Mouse (Mus musculus): Measurements from ENCODE around the gene Adamtsl4. TPM values are rescaled to one million over a fixed set of nuclear protein-coding genes. Genes with fewer than 3 reads are reported as not detected.

The Adamtsl4 gene
- total RNA-seq, 2 experiments from 2014 or later: 5.0 to 5.1 TPM

GRCm38 (mm10) chr3:95632648-95633588 is 54.8 kb downstream of the Adamtsl4 start:
- DNase-seq: no peak

- no peak for DNase-seq
Measured at GRCm38 (mm10) chr3:95631304-95631703, 56.4 kb downstream of the Adamtsl4 start.

GRCm38 (mm10) chr3:95630856-95631255 is 56.9 kb downstream of the Adamtsl4 start:
- DNase-seq: no peak

GRCm38 (mm10) chr3:95629755-95630154 is 58.0 kb downstream of the Adamtsl4 start:
- peak; percentile 77 to 82 for DNase-seq

- DNase-seq: peak; percentile 68
Measured at GRCm38 (mm10) chr3:95627763-95628162, 60.0 kb downstream of the Adamtsl4 start.

Small RNA genes lying within 50 kb of the gene (microRNA-seq; reads per million reads assigned to microRNA genes)
- 0.30 to 0.42 reads per million in 2 experiments for gene Mir7014

Other genes with a start within 250 kb of the Adamtsl4 start
- 1 to 10 TPM; 3.1 to 3.7 TPM for gene Ctsk, start 188.7 kb downstream of the Adamtsl4 start, total RNA-seq (2021)
- 10 to 100 TPM; 54.5 to 54.7 TPM for gene Ctss, start 161.1 kb downstream of the Adamtsl4 start, total RNA-seq (2021)
- gene Hormad1, start 128.2 kb downstream of the Adamtsl4 start, total RNA-seq (2021): not detected
- 10 to 100 TPM; 26.3 to 26.4 TPM for gene Golph3l, start 99.0 kb downstream of the Adamtsl4 start, total RNA-seq (2021)
- gene Ensa, start 62.9 kb downstream of the Adamtsl4 start, total RNA-seq (2021): 100 to 1,000 TPM; 310 TPM
- 10 to 100 TPM; 60.8 to 61.3 TPM for gene Mcl1, start 29.1 kb downstream of the Adamtsl4 start, total RNA-seq (2021)
- gene Ecm1, start 51.7 kb upstream of the Adamtsl4 start, total RNA-seq (2021): 10 to 100 TPM in 1 of 2 experiments, 1 to 10 TPM in 1; 8.4 to 10.5 TPM
- gene Tars2, start 72.3 kb upstream of the Adamtsl4 start, total RNA-seq (2021): 10 to 100 TPM; 39.4 to 51.2 TPM
- 10 to 100 TPM; 68.5 to 71.8 TPM for gene Rprd2, start 130.9 kb upstream of the Adamtsl4 start, total RNA-seq (2021)
- 10 to 100 TPM; 29.9 to 38.4 TPM for gene Prpf3, start 168.0 kb upstream of the Adamtsl4 start, total RNA-seq (2021)
- 100 to 1,000 TPM; 159 to 165 TPM for gene Mrps21, start 183.6 kb upstream of the Adamtsl4 start, total RNA-seq (2021)
- 10 to 100 TPM in 1 of 2 experiments, 1 to 10 TPM in 1; 8.1 to 12.9 TPM for gene Ciart, start 194.3 kb upstream of the Adamtsl4 start, total RNA-seq (2021)
- gene BC028528, start 204.1 kb upstream of the Adamtsl4 start, total RNA-seq (2021): 1 to 10 TPM; 2.5 to 3.6 TPM
- gene Aph1a, start 206.1 kb upstream of the Adamtsl4 start, total RNA-seq (2021): 10 to 100 TPM; 72.2 to 83.3 TPM
- 10 to 100 TPM in 1 of 2 experiments, 1 to 10 TPM in 1; 9.0 to 12.2 TPM for gene Car14, start 216.8 kb upstream of the Adamtsl4 start, total RNA-seq (2021)
- 10 to 100 TPM; 77.4 to 94.7 TPM for gene Anp32e, start 241.3 kb upstream of the Adamtsl4 start, total RNA-seq (2021)

Data from layer of hippocampus, postnatal 36 days (tissue).